Mouse (Mus musculus) heart, postnatal 0 days (tissue): ENCODE data around the gene Casq1.

Experiments
- CTCF ChIP-seq: IDR thresholded peaks from 2 replicates; pipeline ENCODE4 v1.5.1; 2016; ENCODE audit warnings: antibody characterized with exemption, control low read depth, low read depth
- EP300 ChIP-seq: IDR thresholded peaks from 2 replicates; pipeline ENCODE4 v1.6.1; 2016; ENCODE audit warnings: antibody characterized with exemption, low read depth

DNA sequence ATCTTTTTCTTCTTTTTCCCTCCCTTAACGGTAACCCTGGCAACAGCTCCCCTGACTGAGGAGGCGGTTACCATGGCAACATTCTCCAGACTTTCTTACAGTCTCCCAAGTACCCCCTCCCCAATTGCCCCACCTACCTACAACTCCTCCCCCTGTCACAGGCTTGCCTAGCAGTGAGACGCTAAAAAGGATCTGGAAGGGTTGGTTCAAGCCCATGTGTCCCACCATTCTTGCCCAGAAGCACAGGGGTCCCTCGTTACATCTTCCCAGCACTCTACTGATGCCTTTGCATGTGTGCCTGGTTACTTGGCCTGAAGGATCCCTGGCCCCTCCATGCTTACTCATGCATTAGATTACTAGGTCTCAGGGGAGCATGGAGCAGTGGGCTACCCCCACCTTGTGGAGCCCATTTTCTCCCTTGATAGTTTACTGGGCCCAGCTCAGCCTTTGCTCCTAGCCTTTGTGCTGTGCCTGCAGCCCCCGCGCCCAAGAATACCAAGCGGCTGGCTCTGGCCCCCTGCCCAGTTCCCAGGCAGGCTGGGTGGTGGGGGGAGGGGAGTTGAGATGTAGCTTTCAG is 18.7 kb downstream of the Casq1 start:
- no peak for TF ChIP-seq CTCF
- TF ChIP-seq EP300: no peak
